Mouse (Mus musculus) urinary bladder, adult 2 months (tissue): ENCODE data around the gene Gm14214. TPM values are rescaled to one million over a fixed set of nuclear protein-coding genes. Genes with fewer than 3 reads are reported as not detected.

Source experiments
- DNase-seq: peaks from one replicate; pipeline ENCODE4 v3.0.0; 2022; ENCODE audit warnings: low spot score
- polyA plus RNA-seq: library from polyadenylated mRNA; depleted of rRNA; stranded (reverse); fragments of >200 nt; gene quantifications from 2 replicates; pipeline ENCODE4 v1.2.3, GENCODE M21; 2012; rRNA removed

Gene Gm14214
- polyA plus RNA-seq = not detected in 2 replicates

DNA sequence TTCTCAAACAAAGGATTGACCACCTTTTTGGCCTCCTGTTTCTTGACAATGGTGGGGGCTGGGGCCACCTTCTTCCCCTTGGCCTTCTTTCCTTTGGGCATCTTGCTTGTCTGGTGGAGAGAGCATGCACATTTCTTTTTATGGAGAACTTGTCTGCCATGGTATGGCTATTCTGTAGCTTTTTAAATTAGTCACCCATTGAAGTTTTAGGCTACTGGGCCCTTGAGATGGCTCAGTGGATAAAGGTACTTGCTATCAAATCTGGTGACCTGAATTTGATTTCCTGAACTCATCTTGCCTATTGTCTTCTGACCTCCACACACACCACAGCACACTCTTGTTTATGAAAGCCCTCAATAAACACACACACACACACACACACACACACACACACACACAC is at the start of gene Gm14214:
Gm14214 (minus strand) TSS at position 101 of the 400 bp plus-strand sequence.
- no peak for DNase-seq

DNA sequence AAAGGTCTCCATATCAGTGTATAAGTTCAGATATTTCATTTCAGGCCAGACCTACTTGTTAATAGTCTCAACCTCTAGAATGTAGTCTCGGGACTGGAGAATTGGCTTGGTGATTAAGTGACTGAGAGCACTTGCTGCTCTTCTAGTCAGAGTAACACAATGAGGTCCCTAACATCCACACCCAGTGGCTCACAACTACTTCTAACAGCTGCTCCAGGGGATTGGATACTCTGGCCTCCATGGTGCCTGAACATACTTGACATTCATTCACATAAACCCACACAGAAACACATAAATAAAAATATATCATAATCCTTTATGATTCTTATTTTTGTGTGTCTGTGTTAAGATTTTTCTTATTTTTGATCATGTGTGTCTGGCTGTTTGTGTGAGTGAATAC is 48.8 kb upstream of the Gm14214 start:
- DNase-seq = no peak

DNA sequence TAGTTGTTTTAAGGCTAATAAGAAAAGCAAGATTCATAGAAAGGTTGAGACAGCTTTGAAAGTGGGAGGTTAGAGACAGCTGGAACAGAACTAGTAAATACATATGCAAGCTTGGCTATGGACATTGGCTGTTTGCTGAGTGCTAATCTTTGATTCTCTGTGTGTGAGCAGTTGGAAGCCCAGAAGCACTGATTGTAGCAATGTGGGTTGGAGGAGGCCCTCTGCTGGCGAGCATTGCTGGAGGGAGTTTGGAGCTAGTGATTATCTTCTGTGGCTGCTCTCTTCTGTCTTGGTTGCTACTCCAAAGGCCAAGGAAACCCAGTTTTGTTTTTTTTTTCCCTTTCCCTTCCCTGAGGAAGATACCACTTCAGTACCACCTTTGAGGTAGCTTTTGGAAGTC is 48.0 kb upstream of the Gm14214 start:
- DNase-seq = no peak

DNA sequence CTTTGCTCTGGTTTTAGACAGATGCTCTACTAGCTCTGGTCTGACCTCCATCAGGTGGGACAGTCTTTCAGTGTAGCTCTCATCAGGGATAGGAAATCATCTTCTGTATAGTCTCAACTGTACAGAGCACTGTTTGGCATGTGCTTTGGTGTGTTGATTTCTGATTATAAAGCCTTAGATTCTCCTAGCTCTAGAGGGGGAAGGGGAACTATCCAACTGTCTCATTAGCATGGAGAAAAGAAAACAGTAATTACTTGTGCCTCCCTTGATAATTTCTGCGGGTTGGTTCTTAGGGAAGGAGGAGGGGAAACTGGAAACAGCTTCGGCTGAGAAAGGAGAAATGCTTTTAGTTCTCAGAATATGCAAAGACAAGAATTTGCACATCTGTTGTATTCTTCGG is 47.3 kb upstream of the Gm14214 start:
- DNase-seq = no peak

DNA sequence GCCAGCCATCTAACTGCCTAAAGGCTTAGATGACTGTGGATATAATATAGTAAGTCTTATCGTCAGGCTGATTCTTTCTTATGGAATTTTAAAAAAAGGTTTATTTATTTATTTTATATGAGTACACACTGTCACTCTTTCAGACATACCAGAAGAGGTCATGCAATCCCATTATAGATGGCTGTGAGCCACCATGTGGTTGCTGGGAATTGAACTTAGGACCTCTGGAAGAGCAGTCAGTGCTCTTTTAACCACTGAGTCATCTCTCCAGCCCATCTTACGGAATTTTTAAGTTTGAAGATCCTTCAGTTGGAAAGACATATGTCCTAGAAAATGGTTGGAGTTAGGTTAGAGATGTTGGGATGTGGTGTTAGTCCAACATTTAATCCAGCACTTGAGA is 43.6 kb upstream of the Gm14214 start:
- no peak for DNase-seq

DNA sequence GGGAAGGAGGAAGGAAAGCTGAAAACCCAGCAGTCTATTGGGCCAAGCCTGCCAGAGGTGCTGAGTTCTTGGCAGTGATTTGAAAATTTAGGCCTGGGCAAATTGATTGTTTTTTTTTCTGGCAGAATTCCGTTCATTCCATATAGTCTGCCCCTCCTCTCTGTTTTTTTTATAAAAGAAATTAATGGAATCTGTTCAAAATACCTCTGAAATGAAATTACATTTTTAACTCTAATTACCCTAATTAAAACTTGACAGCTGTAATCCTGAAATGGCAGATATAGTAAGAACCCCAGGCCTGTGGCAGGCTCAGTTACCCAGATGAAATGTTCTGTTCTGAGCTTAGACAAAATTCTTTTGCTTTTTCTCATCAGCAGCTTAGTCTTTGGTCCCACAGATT is 41.0 kb upstream of the Gm14214 start:
- no peak for DNase-seq

DNA sequence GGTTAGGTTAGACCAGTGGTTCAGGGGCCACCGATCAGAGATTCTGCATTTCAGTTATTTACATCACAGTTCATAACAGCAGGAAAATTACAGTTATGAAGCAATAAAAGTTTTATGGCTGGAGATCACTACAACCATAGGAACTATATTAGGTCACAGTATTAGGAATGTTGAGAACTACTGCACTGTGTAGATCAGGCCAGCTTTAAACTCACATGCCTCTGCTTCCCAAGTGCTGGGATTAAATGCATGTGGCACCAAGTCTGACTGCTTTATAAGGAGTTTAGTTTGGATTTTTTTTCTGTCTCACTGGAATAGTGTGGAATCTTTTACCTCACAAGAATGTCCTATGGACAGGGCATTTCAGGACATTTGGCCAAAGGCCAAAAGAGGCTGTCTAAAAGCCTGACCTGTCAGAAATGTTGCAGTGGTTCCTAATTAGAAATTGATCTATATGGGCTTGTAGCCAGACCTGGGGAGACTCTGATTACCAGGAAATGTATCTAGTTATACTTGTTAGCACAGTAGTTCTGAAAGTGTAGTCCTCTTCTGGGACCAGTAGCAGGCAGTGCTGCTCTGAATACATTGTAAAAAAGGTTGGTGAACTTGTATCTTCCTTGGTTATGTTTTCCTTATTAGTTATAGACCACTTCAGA is 39.4 kb upstream of the Gm14214 start:
- no peak for DNase-seq

DNA sequence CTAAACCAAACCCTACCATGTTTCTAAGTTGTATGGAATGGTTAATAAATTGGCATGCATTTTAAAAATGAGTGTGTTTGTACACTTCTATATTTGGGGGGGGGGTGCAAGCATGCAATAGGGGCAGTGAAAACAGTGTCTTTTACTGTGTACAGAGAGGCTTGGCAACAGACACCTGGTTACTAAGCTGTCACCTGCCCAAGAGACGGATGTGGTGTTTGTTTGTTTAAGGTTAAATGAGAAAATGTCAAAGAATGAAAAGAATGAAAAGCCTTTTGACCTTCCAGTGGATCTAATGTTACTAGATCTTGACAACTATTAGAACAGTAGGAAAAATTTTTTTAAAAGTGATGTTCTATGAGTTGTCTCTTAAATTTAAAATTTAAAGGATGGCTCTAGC is 37.9 kb upstream of the Gm14214 start:
- no peak for DNase-seq

DNA sequence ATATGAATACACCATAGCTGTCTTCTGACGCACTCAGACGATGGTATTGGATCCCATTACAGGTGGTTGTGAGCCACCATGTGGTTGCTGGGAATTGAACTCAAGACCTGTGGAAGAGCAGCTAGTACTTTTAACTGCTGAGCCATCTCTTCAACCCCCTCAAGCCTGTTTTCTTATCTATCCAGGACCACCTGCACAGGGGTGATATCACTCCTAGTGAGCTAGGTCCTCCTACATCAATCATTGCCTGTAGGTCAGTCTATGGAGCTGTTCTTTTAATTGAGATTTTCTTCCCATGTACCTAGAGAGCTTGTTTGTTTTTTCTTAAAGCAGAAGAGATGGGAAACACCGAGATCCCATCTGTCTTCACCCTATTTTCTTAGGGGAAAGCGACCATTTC is 34.0 kb upstream of the Gm14214 start:
- no peak for DNase-seq

DNA sequence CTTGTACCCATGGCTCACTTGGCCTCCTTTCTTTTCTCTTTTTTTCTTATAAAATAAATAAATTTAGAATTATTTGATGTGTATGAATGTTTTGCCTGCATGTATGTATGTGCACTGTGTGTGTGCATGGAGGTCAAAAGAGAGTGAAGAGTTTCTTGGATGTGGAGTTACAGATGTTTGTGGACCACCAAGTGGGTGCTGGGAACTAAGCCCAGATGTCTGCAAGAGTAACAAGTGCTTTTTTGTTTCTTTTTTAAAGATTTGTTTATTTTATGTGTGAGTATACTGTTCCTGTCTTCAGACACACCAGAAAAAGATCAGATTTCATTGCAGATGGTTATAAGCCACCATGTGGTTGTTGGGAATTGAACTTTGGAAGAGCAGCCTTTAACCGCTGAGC is 33.5 kb upstream of the Gm14214 start:
- DNase-seq = no peak

DNA sequence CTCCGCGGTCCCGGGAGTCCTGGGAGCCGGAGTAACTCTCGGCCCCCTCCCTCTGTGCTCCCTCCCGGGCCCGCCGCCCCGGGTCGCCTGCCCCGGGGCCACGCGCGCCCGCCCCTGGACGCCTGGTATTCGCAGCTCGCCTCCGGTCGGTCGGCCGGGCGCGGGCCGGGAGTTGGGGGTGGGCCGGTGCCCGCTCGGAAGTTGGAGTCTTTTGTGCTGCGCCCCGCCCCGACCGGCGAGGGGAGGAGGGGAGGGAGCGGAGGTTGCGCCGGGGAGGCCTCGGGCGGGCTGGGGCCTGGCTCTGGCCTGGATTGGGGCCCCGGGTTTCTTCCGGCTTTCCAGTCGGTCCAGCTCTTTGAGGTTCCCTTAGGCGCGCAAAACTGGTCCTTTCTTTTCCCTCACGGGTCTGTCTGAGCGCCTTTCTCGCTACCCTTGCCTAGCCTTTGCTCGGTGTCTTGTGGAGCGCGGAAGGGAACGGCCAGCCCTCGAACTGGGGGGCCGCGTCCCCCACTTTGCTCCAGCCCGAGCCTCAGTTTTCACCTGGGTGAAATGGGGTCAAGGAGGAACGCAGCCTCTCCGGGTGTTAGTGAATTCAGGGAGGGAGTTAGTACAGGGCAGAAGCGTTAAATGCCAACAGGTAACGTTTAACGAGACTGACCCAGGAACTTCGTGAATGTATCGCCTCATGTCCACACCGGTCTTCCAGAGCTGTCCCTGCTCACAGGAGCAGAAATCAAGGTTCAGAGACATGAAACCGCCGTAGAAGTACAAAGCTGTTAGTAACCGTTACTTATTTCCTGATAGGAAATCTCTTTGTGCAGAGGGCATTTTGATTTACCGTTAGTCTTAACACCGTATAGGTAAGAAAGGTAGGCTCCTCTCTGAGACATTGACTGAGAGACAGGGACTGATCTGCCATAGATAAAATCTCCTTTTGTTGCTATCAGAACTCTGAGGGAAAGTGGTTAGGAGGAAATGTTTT is 22.1 kb upstream of the Gm14214 start:
- DNase-seq = peak; percentile 77

DNA sequence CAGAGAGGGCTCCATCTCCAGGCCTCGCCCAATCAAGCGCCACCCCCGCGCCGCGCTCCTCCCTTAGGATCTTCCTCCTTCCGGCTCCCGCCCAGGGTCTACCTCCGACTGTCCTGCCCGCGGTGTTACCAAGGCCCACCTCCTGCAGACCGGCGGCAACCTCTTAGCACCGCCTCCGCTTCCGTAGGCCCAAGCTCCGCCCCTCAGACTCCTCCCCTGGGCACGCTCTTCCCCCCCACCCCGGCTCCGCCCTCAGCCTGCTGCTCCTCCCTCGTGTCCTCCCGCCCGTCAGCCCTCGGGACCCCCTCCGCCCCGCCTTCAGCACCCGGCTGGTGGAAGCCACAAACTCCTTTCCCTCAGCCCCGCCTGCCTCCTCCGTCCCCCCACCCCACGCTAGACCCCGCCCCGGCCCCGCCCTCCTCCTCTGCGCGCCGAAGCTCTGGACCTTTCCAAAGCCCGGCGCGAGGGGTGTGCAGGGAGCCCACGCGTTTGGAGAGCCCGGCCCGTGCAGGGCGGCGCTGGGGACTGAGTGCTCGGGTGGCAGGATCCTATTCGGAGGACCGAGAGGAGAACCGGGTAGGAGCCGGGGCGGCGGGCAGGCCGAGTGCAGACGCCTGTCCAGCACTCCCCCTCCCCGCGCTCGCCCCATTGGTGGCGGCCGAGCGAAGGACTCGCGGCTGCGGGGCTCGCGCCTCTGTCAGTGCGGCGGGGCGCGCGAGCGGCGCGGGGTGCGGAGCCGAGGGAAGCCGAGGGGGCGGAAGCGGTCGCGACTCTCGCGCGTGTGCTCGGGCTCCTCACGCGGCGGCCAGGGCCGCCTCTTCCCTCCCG is 21.0 kb upstream of the Gm14214 start, which contains the start of the genes Raly and a:
Raly (plus strand) TSS at position 441 of the 828 bp plus-strand sequence.
a (plus strand) TSS at position 747 of the 828 bp plus-strand sequence.
- peak; percentile 93 for DNase-seq

DNA sequence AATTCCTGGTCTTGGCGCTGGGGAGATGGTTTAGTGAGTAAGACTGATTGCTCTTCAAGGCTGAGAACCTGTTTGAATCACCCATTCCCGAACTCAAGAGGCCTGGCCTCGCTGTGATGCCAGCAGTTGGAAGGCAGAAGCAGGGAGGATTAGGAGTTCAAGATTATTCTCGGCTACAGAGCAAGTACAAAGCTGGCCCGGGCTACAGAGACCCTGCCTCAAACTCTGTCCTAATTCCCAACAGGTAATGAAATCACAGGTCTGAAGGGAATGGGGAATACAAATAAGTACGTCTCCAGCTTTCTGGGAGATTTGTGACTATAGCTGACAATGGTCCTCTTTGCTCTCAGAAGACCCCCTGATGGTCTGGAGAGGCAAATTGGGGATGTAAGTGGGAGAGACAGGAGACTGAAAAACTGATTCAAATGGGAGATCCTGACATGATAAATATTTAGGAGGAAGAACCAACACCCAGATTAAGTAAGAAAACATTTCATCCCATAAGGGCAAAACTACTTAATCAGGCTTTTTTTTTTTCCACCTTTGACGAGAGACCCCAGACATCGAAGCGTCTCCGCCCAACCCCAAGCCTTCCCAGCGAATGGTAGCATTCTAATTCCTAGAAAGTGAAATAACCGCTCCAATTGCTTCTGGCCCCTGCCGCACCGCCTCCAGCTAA is 20.3 kb upstream of the Gm14214 start:
- DNase-seq = no peak

DNA sequence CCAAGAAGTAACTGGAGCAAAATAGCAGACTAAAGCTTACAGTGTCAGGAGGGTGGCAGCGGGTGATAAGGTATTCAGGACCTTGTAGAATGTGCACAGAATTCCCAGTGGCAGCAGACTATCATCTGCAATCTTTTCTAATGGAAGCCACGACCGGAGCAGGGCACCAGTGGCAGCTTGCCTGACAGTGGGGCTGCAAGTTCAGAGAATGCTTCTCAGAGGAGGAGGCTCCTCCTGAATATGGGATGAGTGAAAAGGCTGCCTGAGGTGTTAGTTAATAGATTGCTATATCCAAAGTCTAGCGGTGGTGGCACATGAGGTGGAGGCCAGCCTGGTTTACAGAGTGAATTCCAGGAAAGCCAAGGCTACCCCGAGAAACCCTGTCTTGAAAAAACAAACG is 19.6 kb upstream of the Gm14214 start:
- DNase-seq = no peak

DNA sequence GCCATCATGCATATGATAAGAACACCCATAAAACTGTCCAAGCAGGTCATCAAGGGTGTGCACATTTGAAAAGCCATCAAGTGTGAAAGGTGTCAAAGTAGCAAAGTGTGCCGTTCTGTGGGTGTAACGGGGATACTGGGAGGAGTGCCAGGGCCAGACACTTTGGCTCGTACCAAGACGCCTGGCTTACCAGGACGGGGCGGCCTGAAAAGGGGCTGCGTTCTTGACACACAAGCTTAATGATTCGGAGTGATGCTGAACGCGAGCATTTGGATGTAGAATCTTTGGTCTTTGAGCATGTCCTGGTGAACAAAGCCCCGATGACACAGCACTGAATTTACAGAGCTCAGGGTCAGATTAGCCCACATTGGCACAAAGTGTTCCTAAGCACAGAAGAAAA is 16.9 kb upstream of the Gm14214 start:
- no peak for DNase-seq

DNA sequence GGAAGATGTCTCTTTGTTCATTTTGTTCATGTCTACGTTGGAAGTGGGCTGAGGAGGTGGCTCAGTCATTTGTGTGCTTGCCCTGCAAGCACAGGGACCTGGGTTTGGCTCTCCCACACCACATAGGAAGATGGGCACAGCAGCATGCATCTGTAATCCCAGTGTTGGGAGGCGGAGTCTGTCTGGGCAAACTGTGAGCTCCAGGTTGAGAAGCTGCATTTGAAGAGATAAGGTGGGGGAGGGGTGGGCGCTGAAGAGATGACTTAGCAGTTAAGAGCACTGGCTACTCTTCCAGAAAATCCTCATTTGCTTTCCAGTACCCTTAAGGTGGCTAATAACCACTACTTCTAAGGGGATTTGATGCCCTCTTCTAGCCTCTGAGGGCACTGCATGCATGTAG is 16.4 kb upstream of the Gm14214 start:
- no peak for DNase-seq

DNA sequence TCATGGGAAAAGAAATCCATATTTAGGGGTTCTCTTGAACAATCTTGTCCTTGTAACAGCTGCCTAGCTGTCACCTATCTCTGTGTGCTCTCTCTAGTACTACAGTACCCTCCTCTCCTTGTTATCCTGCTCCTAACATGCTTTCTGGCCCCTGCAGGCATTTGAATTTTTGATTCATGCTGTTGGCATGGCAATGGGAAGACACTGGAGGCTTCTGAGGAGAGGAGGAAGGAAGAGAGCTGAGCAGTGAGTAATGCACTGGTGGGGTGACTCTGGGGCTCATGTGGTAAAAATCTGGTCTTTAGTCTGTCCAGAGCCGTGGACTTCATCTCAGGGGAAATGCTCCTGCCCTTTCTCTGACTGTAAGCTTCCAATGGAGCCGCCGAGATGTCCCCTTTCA is 15.5 kb upstream of the Gm14214 start:
- DNase-seq = no peak

DNA sequence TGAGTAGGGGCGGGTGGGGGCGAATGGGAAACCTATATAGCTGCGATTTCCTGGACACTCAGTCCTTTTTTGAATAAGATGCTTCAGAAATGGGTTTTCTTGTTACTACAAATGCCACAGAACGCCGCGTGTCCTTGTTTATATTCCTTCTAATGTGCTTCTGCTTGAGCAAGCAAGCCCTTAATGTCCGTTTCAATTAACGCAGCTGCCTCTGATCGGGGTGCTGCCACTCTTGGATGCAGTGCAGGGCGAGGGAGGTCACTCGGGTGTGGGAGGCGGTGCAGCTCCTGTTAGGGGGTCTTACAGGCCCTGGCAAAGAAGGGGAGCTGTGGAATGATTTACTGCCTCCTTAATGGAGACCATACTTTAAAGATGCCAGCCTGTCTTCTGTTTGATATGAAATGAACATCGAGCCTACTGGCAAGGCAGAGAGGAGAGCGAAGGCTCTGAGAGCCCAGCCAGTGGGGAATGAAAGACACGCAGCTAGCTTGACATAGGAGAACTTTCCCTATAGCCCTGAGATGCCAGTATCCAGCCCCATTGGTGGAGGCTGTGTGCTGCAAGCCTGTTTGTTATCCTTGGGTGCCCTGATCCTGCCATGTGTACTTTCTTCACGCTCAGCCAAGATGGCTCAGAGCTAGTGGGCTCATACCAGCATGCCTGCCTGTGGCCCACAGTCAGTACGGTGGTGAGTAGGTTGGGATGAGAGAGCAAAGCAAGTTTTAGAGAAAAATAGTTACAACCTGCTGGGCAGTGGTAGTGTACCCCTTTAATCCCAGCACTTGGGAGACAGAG is 13.2 kb upstream of the Gm14214 start:
- no peak for DNase-seq

DNA sequence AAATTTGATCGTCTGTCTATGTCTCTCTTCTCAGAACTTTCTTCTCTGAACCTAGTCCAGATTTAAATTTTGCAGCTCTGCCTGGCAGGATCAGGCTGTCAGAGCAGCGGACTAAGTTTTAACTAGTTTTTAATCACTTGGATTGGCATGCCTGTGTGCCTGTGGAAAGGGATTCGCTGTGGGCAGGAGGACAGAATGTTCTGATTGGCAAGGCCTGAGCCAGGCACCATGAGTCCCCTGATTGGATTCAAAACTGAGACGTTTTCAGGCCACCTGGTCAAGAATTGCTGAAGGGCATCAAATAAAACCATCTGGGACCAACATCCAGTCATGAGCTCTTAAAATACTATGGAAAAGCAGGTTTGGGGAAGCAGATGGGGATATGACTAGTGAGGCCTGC is 12.5 kb upstream of the Gm14214 start:
- no peak for DNase-seq

DNA sequence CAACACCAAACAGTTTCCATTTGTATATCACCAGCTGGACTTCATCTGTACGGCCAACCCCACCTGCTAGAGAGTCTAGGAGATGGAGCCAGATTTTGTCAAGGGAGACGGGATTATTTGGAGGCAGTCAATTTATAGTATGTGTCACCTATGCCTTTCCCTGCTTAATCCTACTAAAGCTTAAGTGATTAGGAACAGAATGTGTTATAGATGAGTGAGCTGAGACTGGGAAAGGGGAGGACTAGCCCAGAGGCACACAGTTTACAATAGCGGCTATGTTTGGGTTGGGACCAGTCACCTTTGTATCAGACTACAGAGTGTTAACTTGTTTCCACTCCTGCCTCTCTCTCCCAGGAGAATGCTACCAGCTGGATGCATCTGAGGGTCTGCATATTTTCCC is 9.8 kb upstream of the Gm14214 start:
- DNase-seq = no peak

DNA sequence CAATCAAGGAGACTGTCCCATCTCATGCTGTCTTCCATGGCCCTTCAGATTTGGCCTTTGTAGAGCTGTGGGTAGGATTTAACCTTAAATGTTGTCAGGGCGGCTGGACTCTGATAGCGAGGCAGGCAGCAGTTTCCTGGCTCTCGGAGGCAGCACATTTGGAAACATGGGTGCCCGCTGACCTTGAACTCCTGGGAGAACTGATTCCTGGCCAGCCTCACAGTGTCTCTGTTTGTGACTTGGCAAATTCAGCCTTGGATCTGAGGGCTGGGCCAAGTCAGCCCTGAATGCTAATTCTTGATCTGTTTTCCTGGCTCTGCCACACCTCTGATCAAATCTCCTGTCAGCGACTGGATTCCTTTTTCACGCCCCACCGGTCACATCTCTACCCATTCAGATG is 6.7 kb upstream of the Gm14214 start:
- no peak for DNase-seq
